Mouse (Mus musculus) hindbrain, embryonic 13.5 days (tissue): ENCODE measurements around the gene 2300002M23Rik. TPM values are rescaled to one million over a fixed set of nuclear protein-coding genes. Genes with fewer than 3 reads are reported as not detected.
A peak's percentile ranks its signal among the peaks of the same experiment; 100 is the strongest.

Source experiments
- ATAC-seq: fragments of 200-750 bp; cut with Nextera tagmentation; 2 replicates; pipeline ENCODE4 v1.8.0; 2017; ENCODE audit warnings: moderate TSS enrichment; ENCODE audit not compliant: low FRiP score
- H3K27ac ChIP-seq: fragments of 300-500 bp; sonication (generic); 2 replicates; pipeline ENCODE4 v1.5.1; 2015; ENCODE audit warnings: inconsistent platforms, mild to moderate bottlenecking, moderate library complexity
- H3K27me3 ChIP-seq: fragments of 300-500 bp; sonication (generic); 2 replicates; pipeline ENCODE4 v1.6.1; 2015; ENCODE audit warnings: mild to moderate bottlenecking, inconsistent platforms
- H3K36me3 ChIP-seq: fragments of 300-500 bp; sonication (generic); 2 replicates; pipeline ENCODE4 v1.6.1; 2015; ENCODE audit warnings: mild to moderate bottlenecking, inconsistent platforms
- H3K4me1 ChIP-seq: fragments of 300-500 bp; sonication (generic); replicated peaks from 2 replicates; pipeline ENCODE4 v1.6.1; 2015; ENCODE audit warnings: inconsistent platforms
- H3K4me2 ChIP-seq: fragments of 300-500 bp; sonication (generic); 2 replicates; pipeline ENCODE4 v1.6.1; 2015; ENCODE audit warnings: inconsistent platforms, mild to moderate bottlenecking, moderate library complexity
- H3K4me3 ChIP-seq: fragments of 300-500 bp; sonication (generic); 2 replicates; pipeline ENCODE4 v1.5.1; 2015; ENCODE audit warnings: mild to moderate bottlenecking, inconsistent platforms
- H3K9ac ChIP-seq: fragments of 300-500 bp; sonication (generic); 2 replicates; pipeline ENCODE4 v1.6.1; 2015; ENCODE audit warnings: mild to moderate bottlenecking, inconsistent platforms
- H3K9me3 ChIP-seq: fragments of 300-500 bp; sonication (generic); 2 replicates; pipeline ENCODE4 v1.6.1; 2016; ENCODE audit warnings: inconsistent platforms
- WGBS: fragments of 180-500 bp; shearing (Covaris S2); methylation state at CpG from one replicate; pipeline ENCODE4 v1.1.7; 2015; 5-methylcytosine and 5-hydroxymethylcytosine counted together
- polyA plus RNA-seq: library from polyadenylated mRNA; unstranded; fragments of >200 nt; fragmentation: Nextera tagmentation; extraction: Ambion mirVana; gene quantifications from 2 replicates; pipeline ENCODE4 v1.2.1, GENCODE M21; 2015

The 2300002M23Rik gene
- polyA plus RNA-seq, 1 experiment from 2014 or later = not detected

DNA sequence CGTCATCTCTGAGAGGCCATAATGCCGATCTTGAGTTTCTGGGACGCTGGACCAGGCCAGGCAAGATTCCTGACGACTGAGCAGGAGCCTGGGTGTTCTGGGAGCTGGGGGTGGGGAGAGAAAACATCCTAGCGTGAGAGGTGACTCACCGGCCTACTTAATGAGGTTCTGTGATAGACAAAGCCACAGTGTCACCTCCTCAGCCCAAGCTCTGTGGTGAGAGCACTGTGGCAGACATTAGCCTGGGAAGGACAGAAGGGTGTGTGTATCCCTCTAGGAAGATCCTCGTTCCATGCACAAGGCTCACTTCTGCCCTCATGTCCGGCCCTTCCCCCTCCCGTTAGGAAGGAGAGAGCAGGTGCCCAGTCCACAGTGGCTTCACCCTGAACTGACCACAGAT is 9.9 kb upstream of the 2300002M23Rik start:
- H3K9ac ChIP-seq = no peak overlapping the region
- 80% methylated on average over 9 of the region's 9 CpGs for WGBS
- H3K4me3 ChIP-seq = no peak overlapping the region
- no peaks in the 10 kb centered on the region for H3K36me3 ChIP-seq
- H3K4me1 ChIP-seq = no peaks in the 10 kb centered on the region
- no peak overlapping the region for H3K27ac ChIP-seq
- ATAC-seq = no peak
- no peaks in the 10 kb centered on the region for H3K9me3 ChIP-seq
- no peaks in the 10 kb centered on the region for H3K27me3 ChIP-seq
- no peak overlapping the region for H3K4me2 ChIP-seq

DNA sequence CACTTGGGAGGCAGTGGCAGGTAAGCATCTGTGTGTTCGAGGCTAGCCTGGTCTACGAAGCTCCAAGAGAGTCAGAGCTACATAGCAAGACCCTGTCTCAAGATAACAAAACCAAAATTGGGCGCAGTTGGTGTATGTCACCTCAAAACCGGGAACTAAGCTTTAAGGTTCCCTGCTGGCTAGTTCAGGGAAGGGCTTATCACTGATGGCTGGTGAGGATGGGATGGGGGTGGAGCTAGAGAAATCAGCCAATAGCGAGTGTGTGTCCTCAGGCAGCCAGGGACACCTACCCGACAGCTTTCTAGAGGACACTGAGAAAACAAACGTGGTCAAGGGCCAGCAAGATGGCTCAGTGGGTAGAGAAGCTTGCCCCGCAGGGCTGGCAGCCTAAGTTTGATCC is 9.0 kb upstream of the 2300002M23Rik start:
- WGBS = 65% methylated on average over 8 of the region's 8 CpGs
- Histone ChIP-seq H3K4me2 (no peak overlapping the region), H3K36me3 (no peaks in the 10 kb centered on the region), H3K27ac (no peak overlapping the region), H3K9ac (no peak overlapping the region), H3K9me3 (no peaks in the 10 kb centered on the region), H3K4me3 (no peak overlapping the region), H3K27me3 (no peaks in the 10 kb centered on the region), H3K4me1 (no peaks in the 10 kb centered on the region)
- no peak for ATAC-seq

DNA sequence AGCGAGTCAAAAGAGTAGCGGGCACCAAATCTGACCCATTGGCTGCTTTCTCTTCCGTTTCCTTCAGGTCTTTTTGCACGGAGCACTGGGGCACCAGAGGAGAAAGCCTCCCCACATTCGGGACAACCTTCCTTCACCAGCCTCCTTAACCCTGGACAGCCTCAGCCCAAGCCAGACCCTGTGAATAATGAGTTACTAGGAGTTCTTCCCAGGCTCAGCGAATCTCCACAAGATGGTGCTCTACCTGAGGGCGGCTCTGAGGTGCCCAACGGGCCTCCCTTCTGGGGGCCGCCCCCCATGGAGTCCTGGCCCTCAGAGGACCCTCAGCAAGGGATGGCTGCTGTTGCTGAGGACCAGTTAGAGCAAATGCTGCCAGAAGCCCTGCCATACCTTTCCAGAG is 517 bp downstream of the 2300002M23Rik start:
- H3K4me2 ChIP-seq = no peak overlapping the region
- H3K9ac ChIP-seq = no peak overlapping the region
- peaks cover 20% of the 10 kb centered on the region for H3K27me3 ChIP-seq
- 21% methylated on average over 9 of the region's 9 CpGs for WGBS
- H3K4me1 ChIP-seq = peaks cover 14% of the 10 kb centered on the region
- no peak for ATAC-seq
- H3K27ac ChIP-seq = no peak overlapping the region
- H3K9me3 ChIP-seq = no peaks in the 10 kb centered on the region
- H3K4me3 ChIP-seq = no peak overlapping the region
- H3K36me3 ChIP-seq = no peaks in the 10 kb centered on the region

DNA sequence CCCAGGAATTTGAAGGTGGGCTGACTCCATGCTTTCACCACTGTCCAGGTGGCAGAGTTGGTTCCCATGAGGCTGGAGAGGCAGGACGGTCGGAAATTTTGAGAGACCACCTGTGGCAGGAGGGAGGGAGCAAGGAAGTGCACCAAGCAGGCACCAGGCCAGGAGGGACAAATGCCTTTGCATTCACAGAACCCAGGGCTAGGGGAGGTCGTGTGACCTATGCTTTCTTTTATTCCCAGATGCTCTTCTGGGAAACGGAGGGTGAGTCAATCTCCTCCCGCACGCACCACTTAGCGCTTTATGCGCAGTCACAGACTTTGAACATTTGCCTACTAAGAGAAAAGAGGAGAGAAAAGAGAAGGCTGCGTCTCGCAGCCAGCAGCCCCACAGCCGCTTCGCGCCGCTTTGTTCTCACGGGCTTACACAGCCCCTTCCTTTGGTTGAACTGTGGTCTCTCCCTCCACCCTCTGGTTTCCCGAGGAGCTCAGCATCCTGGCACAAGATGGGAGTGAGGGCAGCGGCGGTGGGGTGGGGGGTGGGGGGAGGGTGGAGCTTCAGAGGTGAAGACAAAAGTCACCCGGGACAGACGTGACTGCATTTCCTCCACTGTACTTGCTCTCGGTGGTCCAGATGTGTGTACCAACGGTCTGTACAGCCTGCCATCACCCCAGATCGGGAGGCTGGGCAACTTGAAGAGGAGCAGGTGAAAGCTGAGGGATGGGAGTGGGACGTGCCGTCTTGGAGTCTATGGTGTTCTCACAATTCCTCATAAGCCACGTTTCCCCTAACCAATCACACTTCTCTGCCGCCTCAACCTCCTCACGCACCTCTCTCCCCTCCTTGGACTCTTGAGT is 2.1 kb downstream of the 2300002M23Rik start:
- H3K4me3 ChIP-seq = peak overlapping the region; percentile 31
- ATAC-seq = peak; percentile 75
- H3K9me3 ChIP-seq = no peaks in the 10 kb centered on the region
- no peak overlapping the region for H3K27ac ChIP-seq
- peaks cover 14% of the 10 kb centered on the region for H3K4me1 ChIP-seq
- H3K4me2 ChIP-seq = peak overlapping the region; percentile 59
- 3% methylated on average over 28 of the region's 28 CpGs for WGBS
- H3K36me3 ChIP-seq = no peaks in the 10 kb centered on the region
- peak overlapping the region; percentile 62 for H3K9ac ChIP-seq
- H3K27me3 ChIP-seq = peaks cover 20% of the 10 kb centered on the region

DNA sequence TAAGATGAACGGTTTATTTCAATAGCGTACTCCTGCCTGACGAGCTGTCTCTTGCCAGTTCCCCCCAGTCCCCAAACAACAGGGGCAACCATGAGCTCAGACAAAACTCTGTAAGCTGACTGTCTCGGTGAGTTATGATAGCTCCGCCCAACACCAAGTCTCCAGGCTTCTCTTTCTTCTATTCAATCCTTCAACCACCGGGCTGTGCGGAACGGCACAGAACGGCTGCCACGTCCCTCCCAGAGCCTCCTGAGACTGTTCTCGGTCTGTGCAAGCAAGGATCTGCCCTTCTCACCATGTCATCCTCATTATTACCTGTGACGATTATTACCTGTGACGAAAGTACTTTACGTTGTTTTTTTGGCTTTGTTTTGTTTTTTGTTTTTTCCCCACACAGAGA is 3.6 kb downstream of the 2300002M23Rik start:
- Histone ChIP-seq H3K9ac (no peak overlapping the region), H3K4me2 (no peak overlapping the region), H3K4me3 (no peak overlapping the region), H3K27me3 (peaks cover 20% of the 10 kb centered on the region), H3K36me3 (no peaks in the 10 kb centered on the region), H3K4me1 (peaks cover 14% of the 10 kb centered on the region), H3K9me3 (no peaks in the 10 kb centered on the region), H3K27ac (no peak overlapping the region)
- 55% methylated on average over 14 of the region's 14 CpGs for WGBS
- no peak for ATAC-seq

DNA sequence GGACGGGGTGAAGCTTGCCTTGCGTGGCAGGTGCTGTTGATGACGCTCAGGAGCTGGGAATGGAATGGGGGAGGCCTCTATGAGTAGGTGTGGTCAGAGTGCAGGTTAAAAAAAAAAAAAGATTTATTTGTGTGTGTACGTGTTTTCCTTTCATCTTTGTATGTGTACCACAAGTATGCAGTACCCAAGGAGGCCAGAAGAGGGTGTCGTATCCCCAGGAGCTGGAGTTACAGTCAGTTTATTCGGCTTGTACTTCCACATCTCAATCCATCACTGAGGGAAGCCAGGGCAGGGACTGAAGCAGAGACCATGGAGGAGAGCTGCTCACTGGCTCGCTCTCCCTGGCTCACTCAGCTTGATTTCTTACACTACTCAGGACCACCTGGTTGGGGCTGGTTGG is 4.2 kb downstream of the 2300002M23Rik start:
- no peak for ATAC-seq
- peaks cover 14% of the 10 kb centered on the region for H3K4me1 ChIP-seq
- no peaks in the 10 kb centered on the region for H3K9me3 ChIP-seq
- H3K27me3 ChIP-seq = peaks cover 20% of the 10 kb centered on the region
- no peak overlapping the region for H3K4me2 ChIP-seq
- H3K9ac ChIP-seq = no peak overlapping the region
- H3K27ac ChIP-seq = no peak overlapping the region
- no peaks in the 10 kb centered on the region for H3K36me3 ChIP-seq
- WGBS = 94% methylated on average over 7 of the region's 7 CpGs
- H3K4me3 ChIP-seq = no peak overlapping the region

DNA sequence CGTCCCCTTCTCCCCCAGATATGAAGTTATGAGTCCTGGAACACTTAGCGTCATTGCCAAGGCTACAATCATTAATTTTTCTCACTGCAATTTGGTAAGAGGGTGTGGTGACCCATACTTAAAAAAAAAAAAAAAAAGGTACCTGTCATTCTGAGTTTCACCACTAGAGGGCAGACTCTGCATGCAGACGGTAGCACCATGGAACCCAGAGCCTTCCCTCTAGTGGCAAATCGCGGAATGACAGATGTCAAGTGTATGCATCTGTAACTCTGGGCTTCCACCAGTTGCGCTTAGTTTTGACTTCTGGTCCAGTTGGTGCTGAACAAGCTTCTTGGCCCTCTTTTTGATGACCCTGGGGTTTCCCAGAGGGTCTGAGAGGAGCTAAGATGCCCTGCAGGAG is 11.0 kb downstream of the 2300002M23Rik start:
- Histone ChIP-seq H3K27me3 (peaks cover 2% of the 10 kb centered on the region; the same call in 1 of the 2 replicates), H3K9ac (no peak overlapping the region), H3K4me3 (no peak overlapping the region), H3K27ac (no peak overlapping the region), H3K36me3 (no peaks in the 10 kb centered on the region), H3K4me2 (no peak overlapping the region), H3K4me1 (no peaks in the 10 kb centered on the region), H3K9me3 (no peaks in the 10 kb centered on the region)
- 20% methylated on average over 6 of the region's 6 CpGs for WGBS
- no peak for ATAC-seq

DNA sequence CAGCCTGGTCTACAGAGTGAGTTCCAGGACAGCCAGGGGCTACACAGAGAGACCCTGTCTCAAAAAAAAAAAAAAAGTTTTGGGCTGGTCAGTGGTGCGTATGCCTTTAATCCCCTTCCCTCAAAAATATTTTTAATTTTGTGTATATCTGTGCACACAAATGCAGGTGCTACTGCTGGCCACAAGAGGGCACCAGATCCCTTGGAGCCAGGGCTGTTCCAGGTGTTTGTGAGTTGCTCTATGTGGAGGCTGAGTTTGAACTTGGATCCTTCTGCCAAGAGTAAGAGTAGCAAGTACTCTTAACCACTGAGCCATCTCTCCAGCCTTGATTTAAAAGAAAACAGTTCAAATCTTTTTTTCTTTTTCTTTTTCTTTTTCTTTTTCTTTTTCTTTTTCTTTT is 15.7 kb downstream of the 2300002M23Rik start:
- no peaks in the 10 kb centered on the region for H3K9me3 ChIP-seq
- ATAC-seq = no peak
- H3K4me2 ChIP-seq = no peak overlapping the region
- H3K36me3 ChIP-seq = no peaks in the 10 kb centered on the region
- no peak overlapping the region for H3K4me3 ChIP-seq
- no peak overlapping the region for H3K27ac ChIP-seq
- no peaks in the 10 kb centered on the region for H3K27me3 ChIP-seq
- no peak overlapping the region for H3K9ac ChIP-seq
- WGBS = 94% methylated on average over 1 of the region's 1 CpGs
- peaks cover 3% of the 10 kb centered on the region; the same call in 1 of the 2 replicates for H3K4me1 ChIP-seq

DNA sequence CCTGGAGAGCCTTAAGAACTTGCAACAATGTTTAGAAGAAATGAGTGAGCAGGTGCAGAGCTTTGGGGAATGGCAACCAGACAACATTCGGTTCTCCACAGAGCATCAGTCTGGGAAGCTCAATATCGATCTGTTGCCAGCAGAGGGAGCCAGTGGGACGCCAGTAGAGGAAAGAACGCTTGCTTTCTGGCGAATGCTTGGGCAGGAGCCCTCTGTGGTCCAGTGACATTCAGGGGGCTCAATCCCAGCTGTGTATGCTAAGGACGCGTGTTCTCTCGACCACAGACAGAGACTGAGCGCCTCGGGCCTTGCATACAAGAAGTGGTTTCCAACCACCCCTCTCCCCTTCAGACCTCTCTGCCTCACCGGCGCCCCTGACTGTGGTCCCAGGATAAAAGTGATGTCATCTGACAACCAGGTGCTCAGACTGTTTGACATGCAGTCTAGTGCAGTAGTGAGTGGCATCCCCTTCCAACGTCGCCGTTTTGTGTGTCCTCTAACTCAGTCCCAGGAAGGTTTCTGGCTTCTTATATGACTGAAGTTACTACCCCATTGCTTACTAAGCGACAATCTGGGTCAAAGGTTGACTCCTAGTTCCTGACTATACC is 17.2 kb downstream of the 2300002M23Rik start:
- Histone ChIP-seq H3K4me1 (peaks cover 3% of the 10 kb centered on the region; the same call in 1 of the 2 replicates), H3K9me3 (no peaks in the 10 kb centered on the region), H3K4me3 (no peak overlapping the region), H3K27ac (no peak overlapping the region), H3K27me3 (no peaks in the 10 kb centered on the region), H3K4me2 (peak overlapping the region; percentile 45), H3K9ac (no peak overlapping the region), H3K36me3 (no peaks in the 10 kb centered on the region)
- ATAC-seq = peak; percentile 49; the same call in 1 of the 2 replicates
- 19% methylated on average over 16 of the region's 16 CpGs for WGBS

DNA sequence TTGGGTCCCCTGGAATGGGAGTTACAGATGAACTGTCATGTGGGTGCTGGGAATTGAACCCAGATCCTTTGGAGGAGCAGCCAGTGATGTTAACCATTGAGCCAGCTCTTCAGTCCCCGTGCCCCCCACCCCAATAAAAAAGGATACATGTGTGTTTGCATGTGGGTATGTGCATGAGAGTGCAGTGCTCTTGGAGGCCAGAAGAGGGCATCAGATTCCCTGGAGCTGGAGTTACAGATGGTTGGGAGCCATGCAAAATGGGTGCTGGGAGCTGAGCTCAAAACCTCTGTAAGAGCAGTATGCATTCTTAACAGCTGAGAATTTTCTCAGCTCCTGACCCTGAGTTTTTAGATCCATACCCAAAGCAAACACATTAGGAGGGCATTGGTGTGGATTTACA is 20.0 kb downstream of the 2300002M23Rik start:
- no peak for ATAC-seq
- 93% methylated on average over 1 of the region's 1 CpGs for WGBS
- no peak overlapping the region for H3K27ac ChIP-seq
- no peaks in the 10 kb centered on the region for H3K9me3 ChIP-seq
- H3K9ac ChIP-seq = no peak overlapping the region
- no peak overlapping the region for H3K4me2 ChIP-seq
- H3K4me1 ChIP-seq = peaks cover 3% of the 10 kb centered on the region; the same call in 1 of the 2 replicates
- no peak overlapping the region for H3K4me3 ChIP-seq
- no peaks in the 10 kb centered on the region for H3K27me3 ChIP-seq
- no peaks in the 10 kb centered on the region for H3K36me3 ChIP-seq

DNA sequence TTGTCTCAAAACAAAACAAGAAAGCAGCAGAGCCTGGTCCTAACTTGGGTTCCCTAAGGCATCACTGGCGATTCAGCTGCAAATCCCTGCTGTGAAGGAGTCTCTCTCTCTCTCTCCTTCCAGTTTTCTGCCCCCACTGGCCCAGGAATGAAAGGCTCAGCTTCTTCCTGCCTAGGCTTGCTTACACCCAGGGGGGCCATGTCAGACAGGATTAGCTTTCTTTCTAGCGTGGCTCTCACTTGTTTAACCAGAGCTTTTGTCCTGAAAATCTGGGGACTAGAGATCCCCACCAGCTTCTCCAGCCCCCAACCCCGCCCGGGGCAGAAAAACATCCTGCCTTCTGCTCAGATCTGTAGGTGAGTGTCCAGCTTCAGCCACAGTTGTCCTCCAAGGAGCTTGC is 21.1 kb downstream of the 2300002M23Rik start:
- no peak overlapping the region for H3K4me2 ChIP-seq
- no peaks in the 10 kb centered on the region for H3K27me3 ChIP-seq
- WGBS = 20% methylated on average over 4 of the region's 4 CpGs
- H3K9me3 ChIP-seq = no peaks in the 10 kb centered on the region
- no peak overlapping the region for H3K9ac ChIP-seq
- no peaks in the 10 kb centered on the region for H3K36me3 ChIP-seq
- H3K4me3 ChIP-seq = no peak overlapping the region
- peaks cover 3% of the 10 kb centered on the region; the same call in 1 of the 2 replicates for H3K4me1 ChIP-seq
- no peak for ATAC-seq
- H3K27ac ChIP-seq = no peak overlapping the region; the same call in 1 of the 2 replicates

DNA sequence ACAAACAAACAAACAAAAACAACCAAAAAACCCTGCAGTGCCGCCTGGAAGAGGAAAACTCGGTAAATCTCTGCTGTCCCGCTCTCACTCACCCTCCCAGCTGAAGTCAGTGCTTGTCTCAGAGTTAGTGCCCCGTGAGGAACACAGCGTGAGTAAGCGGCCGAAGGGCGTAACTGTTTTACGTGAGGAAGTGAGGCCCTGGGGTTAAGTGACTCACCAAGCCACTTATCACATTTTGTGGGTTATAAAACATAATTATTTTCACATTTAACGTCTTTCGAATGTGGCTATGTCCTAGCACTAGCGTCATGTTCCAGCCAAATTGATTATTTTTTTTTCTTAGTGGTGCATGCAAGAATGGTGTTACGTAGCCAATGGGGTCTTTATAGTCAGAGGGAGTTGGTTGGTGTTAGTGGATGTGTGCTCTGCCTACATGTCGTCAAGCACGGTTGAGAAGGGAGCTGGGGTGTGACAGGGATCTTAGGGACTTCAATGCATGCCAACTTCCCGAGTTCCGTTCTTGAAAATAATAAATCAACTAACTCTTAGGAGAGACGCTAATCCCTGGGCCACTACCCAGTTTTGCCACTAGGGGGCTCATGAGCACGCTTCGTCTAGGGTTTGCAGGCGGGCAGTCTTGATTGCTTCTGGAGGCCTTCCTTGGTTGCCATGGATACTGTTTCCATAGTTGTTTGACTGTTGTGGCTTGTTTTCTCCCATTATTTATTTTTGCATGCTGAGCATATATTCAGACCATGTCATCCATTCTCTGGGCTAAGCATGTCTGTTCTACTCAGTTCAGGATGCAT is 23.4 kb downstream of the 2300002M23Rik start:
- Histone ChIP-seq H3K4me1 (no peaks in the 10 kb centered on the region; the same call in 1 of the 2 replicates), H3K27ac (0 out of 2 replicates have a peak overlapping the region, but pooled peaks have one; percentile 50), H3K36me3 (no peaks in the 10 kb centered on the region), H3K4me2 (no peak overlapping the region), H3K27me3 (no peaks in the 10 kb centered on the region), H3K9me3 (no peaks in the 10 kb centered on the region), H3K9ac (no peak overlapping the region), H3K4me3 (no peak overlapping the region)
- peak; percentile 87 for ATAC-seq
- 54% methylated on average over 21 of the region's 21 CpGs for WGBS
